Mouse (Mus musculus): ENCODE measurements around the gene Grxcr1. TPM values are rescaled to one million over a fixed set of nuclear protein-coding genes. Genes with fewer than 3 reads are reported as not detected.

Gene Grxcr1
- polyA plus RNA-seq, 1 experiment from 2014 or later = not detected

DNA sequence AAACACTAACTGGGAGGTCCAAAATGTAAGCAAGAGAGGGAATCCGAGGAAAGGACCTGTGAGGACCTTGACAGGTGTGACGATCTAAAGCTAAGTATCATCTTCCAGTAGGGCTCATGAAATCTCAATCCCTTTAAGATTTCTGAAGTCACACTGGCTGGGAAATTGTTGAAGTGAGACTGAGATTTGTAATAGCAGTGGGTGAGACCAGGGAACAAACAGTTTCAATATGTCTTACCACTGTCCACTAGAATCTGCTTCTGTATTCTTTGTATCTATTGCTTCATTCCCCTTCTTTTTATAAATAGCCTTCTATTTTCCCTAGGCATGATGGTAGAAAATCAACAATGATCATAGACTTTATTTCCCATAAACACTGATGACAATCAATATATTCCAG lies 10.8 kb upstream of the Grxcr1 start:
- Histone ChIP-seq H3K36me3 (ENCODE audit: control insufficient read depth, insufficient read depth) (no peaks in the 10 kb centered on the region), H3K4me3 (ENCODE audit: low read length) (no peak overlapping the region), H3K9me3 (replicated peaks; ENCODE audit: control insufficient read depth, low read length) (no peaks in the 10 kb centered on the region), H3K27me3 (ENCODE audit: control insufficient read depth, insufficient read depth, low read length) (no peaks in the 10 kb centered on the region), H3K4me1 (ENCODE audit: control insufficient read depth, insufficient read depth, low read length) (no peaks in the 10 kb centered on the region), H3K27ac (ENCODE audit: low read length) (no peak overlapping the region), H3K9ac (ENCODE audit: low read length) (no peak overlapping the region), H3K4me2 (ENCODE audit: low read depth, low read length) (no peak overlapping the region)
- 70% methylated on average over 2 of the region's 2 CpGs for WGBS
- ATAC-seq (replicated peaks; ENCODE audit: extremely low read depth, insufficient read depth, low FRiP score) = no peak

DNA sequence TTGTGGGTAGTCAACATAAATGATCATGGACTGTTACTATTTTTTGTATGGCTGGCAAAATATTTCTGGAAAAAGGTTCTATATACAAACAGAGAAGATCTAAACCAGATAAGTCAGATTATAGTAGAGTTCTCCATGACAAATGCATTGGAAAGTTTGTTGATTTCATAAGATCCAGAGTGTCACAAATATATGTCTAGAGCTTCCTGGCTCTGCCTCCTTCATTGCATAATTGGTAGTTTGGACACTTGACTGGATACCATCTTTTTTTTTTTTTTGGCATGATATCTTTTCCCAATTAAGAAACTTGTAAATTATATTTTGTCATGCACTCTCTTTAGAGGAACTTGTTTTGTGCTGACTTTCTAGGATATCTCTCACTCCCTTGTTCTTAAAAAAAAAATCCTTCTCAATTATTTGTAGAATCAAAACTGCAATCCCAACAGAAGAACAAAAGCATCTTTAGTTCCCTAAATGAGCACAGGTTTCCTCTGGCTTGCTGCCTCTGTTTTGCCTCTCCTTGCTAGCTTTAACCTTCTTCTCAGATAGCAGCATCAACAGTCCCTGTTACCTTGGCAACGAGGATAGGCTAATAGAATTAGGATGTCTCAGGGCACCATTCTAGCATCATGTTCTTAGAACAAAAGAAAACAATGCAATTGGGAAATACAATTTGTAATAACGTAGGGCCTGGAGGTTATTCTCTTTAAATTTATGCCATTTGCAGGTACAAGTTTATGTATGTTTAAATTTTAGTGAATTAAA lies 4.8 kb upstream of the Grxcr1 start:
- H3K4me1 ChIP-seq (ENCODE audit: control insufficient read depth, insufficient read depth, low read length) = no peaks in the 10 kb centered on the region
- 80% methylated on average over 2 of the region's 2 CpGs for WGBS
- no peaks in the 10 kb centered on the region for H3K27me3 ChIP-seq (ENCODE audit: control insufficient read depth, insufficient read depth, low read length)
- H3K36me3 ChIP-seq (ENCODE audit: control insufficient read depth, insufficient read depth) = no peaks in the 10 kb centered on the region
- no peak overlapping the region for H3K4me3 ChIP-seq (ENCODE audit: low read length)
- H3K9me3 ChIP-seq (replicated peaks; ENCODE audit: control insufficient read depth, low read length) = no peaks in the 10 kb centered on the region
- H3K9ac ChIP-seq (ENCODE audit: low read length) = no peak overlapping the region
- H3K4me2 ChIP-seq (ENCODE audit: low read depth, low read length) = no peak overlapping the region
- H3K27ac ChIP-seq (ENCODE audit: low read length) = no peak overlapping the region
- no peak for ATAC-seq (replicated peaks; ENCODE audit: extremely low read depth, insufficient read depth, low FRiP score)

DNA sequence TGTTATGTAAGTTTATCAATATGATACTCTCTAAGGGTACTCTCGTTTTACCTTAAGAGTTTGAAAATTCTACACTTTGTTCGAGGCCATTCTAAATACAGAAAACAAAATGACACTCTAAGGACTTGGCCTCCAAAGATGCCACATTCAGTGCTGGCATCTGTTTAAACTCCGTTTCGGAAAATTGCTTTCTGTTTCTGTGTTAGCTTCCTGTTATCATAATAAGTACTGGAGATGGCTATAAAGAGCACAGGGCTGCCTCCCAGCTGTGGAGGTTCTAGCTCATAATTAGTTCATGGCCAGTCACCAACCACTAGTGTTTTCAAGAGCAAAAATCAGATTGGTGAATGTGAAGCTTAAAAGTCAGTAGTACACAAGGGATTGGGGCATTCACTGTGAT lies 4.2 kb upstream of the Grxcr1 start:
- WGBS = 71% methylated on average over 4 of the region's 4 CpGs
- Histone ChIP-seq H3K4me1 (ENCODE audit: control insufficient read depth, insufficient read depth, low read length) (no peaks in the 10 kb centered on the region), H3K4me3 (ENCODE audit: low read length) (no peak overlapping the region)

DNA sequence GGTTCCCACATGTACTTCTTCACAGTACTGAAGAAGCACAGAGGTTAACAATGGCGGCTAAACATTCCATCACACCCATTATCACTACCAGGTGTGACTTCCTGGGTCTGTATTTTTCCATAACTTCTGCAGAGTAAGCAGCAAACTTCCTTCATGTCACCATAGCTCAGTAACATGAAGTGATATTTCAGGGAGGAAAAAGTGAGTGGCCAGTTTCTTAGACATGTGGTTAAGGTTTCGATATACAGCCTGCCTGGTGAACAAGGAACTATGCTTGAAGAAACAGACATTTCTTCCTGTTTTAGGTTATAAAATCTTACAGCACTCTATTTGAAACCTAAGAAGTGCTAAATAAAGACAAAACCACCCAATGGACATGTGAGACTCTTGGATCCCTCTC lies 1.7 kb downstream of the Grxcr1 start:
- H3K36me3 ChIP-seq (ENCODE audit: control insufficient read depth, insufficient read depth) = no peaks in the 10 kb centered on the region
- WGBS = 73% methylated on average over 2 of the region's 2 CpGs
- no peak overlapping the region for H3K4me2 ChIP-seq (ENCODE audit: low read depth, low read length)
- no peaks in the 10 kb centered on the region for H3K27me3 ChIP-seq (ENCODE audit: control insufficient read depth, insufficient read depth, low read length)
- H3K4me1 ChIP-seq (ENCODE audit: control insufficient read depth, insufficient read depth, low read length) = no peaks in the 10 kb centered on the region
- no peak overlapping the region for H3K9ac ChIP-seq (ENCODE audit: low read length)
- H3K27ac ChIP-seq (ENCODE audit: low read length) = no peak overlapping the region
- no peak for ATAC-seq (replicated peaks; ENCODE audit: extremely low read depth, insufficient read depth, low FRiP score)
- H3K4me3 ChIP-seq (ENCODE audit: low read length) = no peak overlapping the region
- H3K9me3 ChIP-seq (replicated peaks; ENCODE audit: control insufficient read depth, low read length) = no peaks in the 10 kb centered on the region

More for the DNA sequence above, 4.2 kb upstream of the Grxcr1 start:
- Histone ChIP-seq H3K4me2 (ENCODE audit: low read depth, low read length) (no peak overlapping the region), H3K27me3 (ENCODE audit: control insufficient read depth, insufficient read depth, low read length) (no peaks in the 10 kb centered on the region), H3K9me3 (replicated peaks; ENCODE audit: control insufficient read depth, low read length) (no peaks in the 10 kb centered on the region), H3K27ac (ENCODE audit: low read length) (no peak overlapping the region), H3K36me3 (ENCODE audit: control insufficient read depth, insufficient read depth) (no peaks in the 10 kb centered on the region), H3K9ac (ENCODE audit: low read length) (no peak overlapping the region)
- no peak for ATAC-seq (replicated peaks; ENCODE audit: extremely low read depth, insufficient read depth, low FRiP score)

DNA sequence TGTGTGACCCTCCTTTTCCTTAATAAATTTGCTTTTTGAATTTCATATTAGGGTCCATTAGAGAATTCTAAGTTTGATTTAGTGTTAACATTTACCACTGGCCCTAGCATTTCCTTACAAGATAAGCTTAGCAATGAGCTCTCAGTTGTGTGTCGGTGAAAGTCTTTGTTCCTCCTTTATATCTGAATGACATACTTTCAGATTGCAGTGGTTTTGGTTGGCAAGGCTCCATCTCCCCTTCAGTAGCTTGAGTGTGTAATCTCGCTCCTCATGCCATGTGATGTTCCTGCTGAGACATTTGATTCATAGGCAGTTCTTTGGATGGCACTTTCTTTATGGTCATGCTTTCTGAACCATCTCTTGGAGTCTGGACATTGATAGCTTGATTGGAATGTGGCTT lies 7.4 kb downstream of the Grxcr1 start:
- Histone ChIP-seq H3K27ac (ENCODE audit: low read length) (no peak overlapping the region), H3K9me3 (replicated peaks; ENCODE audit: control insufficient read depth, low read length) (no peaks in the 10 kb centered on the region), H3K36me3 (ENCODE audit: control insufficient read depth, insufficient read depth) (no peaks in the 10 kb centered on the region), H3K4me2 (ENCODE audit: low read depth, low read length) (no peak overlapping the region), H3K4me3 (ENCODE audit: low read length) (no peak overlapping the region), H3K27me3 (ENCODE audit: control insufficient read depth, insufficient read depth, low read length) (no peaks in the 10 kb centered on the region), H3K9ac (ENCODE audit: low read length) (no peak overlapping the region), H3K4me1 (ENCODE audit: control insufficient read depth, insufficient read depth, low read length) (no peaks in the 10 kb centered on the region; the same call in 1 of the 2 replicates)
- ATAC-seq (replicated peaks; ENCODE audit: extremely low read depth, insufficient read depth, low FRiP score) = no peak
- WGBS = 25% methylated on average over 2 of the region's 2 CpGs

DNA sequence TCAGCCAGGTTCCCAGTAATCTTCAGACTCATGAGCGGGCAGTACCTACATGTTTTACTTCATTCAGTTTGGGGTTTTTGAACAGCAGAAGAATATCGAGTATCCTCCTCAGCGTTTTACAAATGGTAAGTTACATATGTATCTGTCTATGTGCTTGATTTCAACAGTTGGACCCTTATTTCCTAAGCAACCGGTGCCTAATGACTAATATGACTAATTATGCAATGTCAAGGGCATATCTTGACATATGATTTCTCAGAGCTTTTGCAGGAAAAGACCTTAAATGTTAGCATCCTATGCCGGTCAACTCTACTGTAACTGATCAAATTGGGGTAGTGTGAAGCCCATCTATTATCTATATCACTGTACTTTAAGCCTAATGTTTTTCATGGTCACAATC lies 11.7 kb downstream of the Grxcr1 start:
- Histone ChIP-seq H3K4me3 (ENCODE audit: low read length) (no peak overlapping the region), H3K9me3 (replicated peaks; ENCODE audit: control insufficient read depth, low read length) (no peaks in the 10 kb centered on the region), H3K4me1 (ENCODE audit: control insufficient read depth, insufficient read depth, low read length) (no peaks in the 10 kb centered on the region; the same call in 1 of the 2 replicates), H3K36me3 (ENCODE audit: control insufficient read depth, insufficient read depth) (no peaks in the 10 kb centered on the region), H3K9ac (ENCODE audit: low read length) (no peak overlapping the region), H3K27ac (ENCODE audit: low read length) (no peak overlapping the region), H3K4me2 (ENCODE audit: low read depth, low read length) (no peak overlapping the region), H3K27me3 (ENCODE audit: control insufficient read depth, insufficient read depth, low read length) (no peaks in the 10 kb centered on the region)
- no peak for ATAC-seq (replicated peaks; ENCODE audit: extremely low read depth, insufficient read depth, low FRiP score)
- WGBS = 82% methylated on average over 5 of the region's 5 CpGs

DNA sequence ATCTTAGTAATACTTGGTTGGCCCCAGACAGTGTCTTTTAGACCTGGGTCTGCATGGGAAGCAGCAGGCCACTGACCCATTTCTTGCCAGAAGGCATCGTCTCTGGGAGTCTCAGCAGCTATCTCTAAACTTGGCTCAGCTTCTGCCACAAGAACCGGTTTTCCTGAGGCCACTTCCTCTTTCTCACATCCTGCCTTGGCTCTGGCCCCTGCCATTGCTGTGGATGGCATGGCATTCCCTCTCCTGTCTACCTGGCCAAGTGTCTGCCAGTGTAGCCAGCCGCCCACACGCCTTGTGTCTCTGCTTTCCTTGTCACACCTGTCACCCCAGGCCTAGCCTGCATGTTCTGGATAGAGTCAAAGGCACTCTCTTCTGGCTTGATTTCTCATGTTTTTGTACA lies 17.1 kb downstream of the Grxcr1 start:
- no peak overlapping the region for H3K9ac ChIP-seq (ENCODE audit: low read length)
- ATAC-seq (replicated peaks; ENCODE audit: extremely low read depth, insufficient read depth, low FRiP score) = no peak
- H3K4me1 ChIP-seq (ENCODE audit: control insufficient read depth, insufficient read depth, low read length) = no peaks in the 10 kb centered on the region
- no peaks in the 10 kb centered on the region for H3K9me3 ChIP-seq (replicated peaks; ENCODE audit: control insufficient read depth, low read length)
- no peaks in the 10 kb centered on the region for H3K36me3 ChIP-seq (ENCODE audit: control insufficient read depth, insufficient read depth)
- no peak overlapping the region for H3K27ac ChIP-seq (ENCODE audit: low read length)
- 38% methylated on average over 4 of the region's 4 CpGs for WGBS
- H3K4me3 ChIP-seq (ENCODE audit: low read length) = no peak overlapping the region
- H3K27me3 ChIP-seq (ENCODE audit: control insufficient read depth, insufficient read depth, low read length) = no peaks in the 10 kb centered on the region
- H3K4me2 ChIP-seq (ENCODE audit: low read depth, low read length) = no peak overlapping the region

DNA sequence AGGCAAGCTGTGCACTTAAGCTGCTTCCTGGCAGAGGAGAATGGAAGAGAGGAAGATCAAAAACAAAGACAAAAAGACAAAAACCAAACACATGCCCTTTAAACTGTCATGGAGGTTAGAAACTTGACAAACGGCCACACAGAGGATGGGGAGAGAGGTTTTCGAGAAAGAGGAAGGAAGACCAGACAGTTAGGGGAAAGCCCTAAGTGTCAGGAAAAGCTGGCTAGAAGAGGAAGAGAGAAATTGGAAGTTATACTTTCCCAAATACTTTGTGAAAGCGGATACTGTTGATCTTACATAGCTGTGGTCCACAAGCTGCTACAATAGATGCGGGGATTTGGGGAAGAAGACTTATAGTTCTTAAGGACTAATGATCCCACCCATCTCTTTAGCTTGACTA lies 17.9 kb downstream of the Grxcr1 start:
- Histone ChIP-seq H3K4me1 (ENCODE audit: control insufficient read depth, insufficient read depth, low read length) (no peaks in the 10 kb centered on the region), H3K4me2 (ENCODE audit: low read depth, low read length) (no peak overlapping the region), H3K36me3 (ENCODE audit: control insufficient read depth, insufficient read depth) (no peaks in the 10 kb centered on the region), H3K9ac (ENCODE audit: low read length) (no peak overlapping the region), H3K9me3 (replicated peaks; ENCODE audit: control insufficient read depth, low read length) (no peaks in the 10 kb centered on the region), H3K4me3 (ENCODE audit: low read length) (no peak overlapping the region), H3K27me3 (ENCODE audit: control insufficient read depth, insufficient read depth, low read length) (no peaks in the 10 kb centered on the region), H3K27ac (ENCODE audit: low read length) (no peak overlapping the region)
- 41% methylated on average over 4 of the region's 4 CpGs for WGBS
- no peak for ATAC-seq (replicated peaks; ENCODE audit: extremely low read depth, insufficient read depth, low FRiP score)

DNA sequence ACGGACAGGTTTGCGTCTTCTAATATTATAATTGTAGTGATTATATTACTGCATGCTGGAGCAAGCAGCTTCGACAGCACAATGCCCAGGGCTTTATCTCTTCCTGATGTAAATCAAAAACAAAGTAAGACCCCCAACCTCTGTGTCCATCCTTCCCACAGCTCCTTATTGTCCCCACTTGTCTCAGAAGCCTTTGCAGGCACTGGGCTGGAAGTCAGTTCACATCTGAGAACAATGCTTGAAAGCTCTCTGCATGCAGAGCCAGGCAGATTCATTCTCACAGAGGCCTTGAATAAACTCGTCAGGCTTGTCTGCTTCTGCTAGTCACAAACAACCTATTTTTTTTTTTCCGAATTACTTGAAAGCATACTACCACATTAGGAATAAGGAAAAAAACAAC lies 19.5 kb downstream of the Grxcr1 start:
- Histone ChIP-seq H3K4me2 (ENCODE audit: low read depth, low read length) (no peak overlapping the region), H3K27me3 (ENCODE audit: control insufficient read depth, insufficient read depth, low read length) (no peaks in the 10 kb centered on the region), H3K9me3 (replicated peaks; ENCODE audit: control insufficient read depth, low read length) (no peaks in the 10 kb centered on the region), H3K27ac (ENCODE audit: low read length) (no peak overlapping the region), H3K9ac (ENCODE audit: low read length) (no peak overlapping the region), H3K4me3 (ENCODE audit: low read length) (no peak overlapping the region), H3K36me3 (ENCODE audit: control insufficient read depth, insufficient read depth) (no peaks in the 10 kb centered on the region), H3K4me1 (ENCODE audit: control insufficient read depth, insufficient read depth, low read length) (no peaks in the 10 kb centered on the region)
- ATAC-seq (replicated peaks; ENCODE audit: extremely low read depth, insufficient read depth, low FRiP score) = no peak
- WGBS = 70% methylated on average over 5 of the region's 5 CpGs

All from heart, embryonic 16.5 days (tissue).